Mouse (Mus musculus) heart, postnatal 25 days (tissue): ENCODE measurements around the gene Fgfrl1. TPM values are rescaled to one million over a fixed set of nuclear protein-coding genes. Genes with fewer than 3 reads are reported as not detected.

Experiments
- DNase-seq: peaks from one replicate; pipeline ENCODE4 v3.0.0; 2022; ENCODE audit warnings: low spot score
- intact Hi-C: fragments of 180-260 bp; cut with DNase I; formaldehyde crosslinking; loops from one replicate; pipeline ENCODE4 v1.15.1; 2025
- total RNA-seq, 2 experiments: library from RNA; stranded (reverse); gene quantifications; 2 replicates each; pipeline ENCODE4 v1.2.3; 2021

The Fgfrl1 gene
- total RNA-seq, 2 experiments from 2014 or later: 18.4 to 19.8 TPM

GRCm38 (mm10) chr5:108694352-108695261 is 2.4 kb downstream of the Fgfrl1 start:
- DNase-seq: no peak
- intact Hi-C loops: no loop called here

- intact Hi-C loops: no loop called here
- DNase-seq: no peak
Measured at GRCm38 (mm10) chr5:108695861-108696260, 3.7 kb downstream of the Fgfrl1 start.

GRCm38 (mm10) chr5:108696542-108696941 is 4.4 kb downstream of the Fgfrl1 start:
- intact Hi-C loops: no loop called here

GRCm38 (mm10) chr5:108697341-108697753 is 5.2 kb downstream of the Fgfrl1 start:
- DNase-seq: no peak
- intact Hi-C loops: no loop called here

More at GRCm38 (mm10) chr5:108696542-108696941, 4.4 kb downstream of the Fgfrl1 start:
- DNase-seq: no peak

- DNase-seq: no peak
- intact Hi-C loops: no loop called here
Measured at GRCm38 (mm10) chr5:108700346-108700745, 8.2 kb downstream of the Fgfrl1 start.

DNA sequence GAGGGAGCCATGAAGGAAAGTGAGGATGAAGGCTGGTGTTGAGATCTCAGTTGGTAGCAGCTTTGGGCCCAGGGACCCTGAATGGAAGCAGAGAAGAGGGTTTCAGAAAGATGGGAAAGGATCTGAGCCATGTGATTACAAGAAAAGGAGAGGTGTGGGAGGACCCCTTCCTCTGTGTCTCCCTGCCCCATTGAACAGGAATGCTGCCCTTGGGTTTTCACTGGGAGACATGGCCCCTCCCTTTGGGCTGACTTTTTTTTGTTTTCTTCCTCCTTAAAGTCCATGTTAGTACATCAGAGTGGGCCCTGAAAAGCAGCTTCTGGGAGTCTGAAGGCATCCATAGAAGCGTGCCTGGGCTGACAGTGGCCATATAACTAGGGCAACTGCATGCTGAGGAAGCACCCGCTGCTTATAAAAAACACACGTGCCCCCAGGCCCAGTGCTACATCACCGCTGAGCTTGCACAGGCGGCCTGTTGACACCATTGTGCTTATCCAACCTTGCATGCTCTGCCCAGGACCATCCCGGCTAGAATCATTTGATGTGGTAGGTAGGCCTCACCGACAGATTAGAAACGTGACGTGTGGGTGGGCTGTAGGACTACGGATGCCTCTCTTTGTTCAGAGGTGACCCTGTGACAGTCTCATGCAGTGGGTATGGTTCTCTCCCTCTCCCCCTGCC is 9.3 kb downstream of the Fgfrl1 start:
- intact Hi-C loops: no loop called here

GRCm38 (mm10) chr5:108703754-108704626 is 11.8 kb downstream of the Fgfrl1 start:
- DNase-seq: no peak
- intact Hi-C loops: no loop called here

More for the DNA sequence above, 9.3 kb downstream of the Fgfrl1 start:
- DNase-seq: no peak

DNA sequence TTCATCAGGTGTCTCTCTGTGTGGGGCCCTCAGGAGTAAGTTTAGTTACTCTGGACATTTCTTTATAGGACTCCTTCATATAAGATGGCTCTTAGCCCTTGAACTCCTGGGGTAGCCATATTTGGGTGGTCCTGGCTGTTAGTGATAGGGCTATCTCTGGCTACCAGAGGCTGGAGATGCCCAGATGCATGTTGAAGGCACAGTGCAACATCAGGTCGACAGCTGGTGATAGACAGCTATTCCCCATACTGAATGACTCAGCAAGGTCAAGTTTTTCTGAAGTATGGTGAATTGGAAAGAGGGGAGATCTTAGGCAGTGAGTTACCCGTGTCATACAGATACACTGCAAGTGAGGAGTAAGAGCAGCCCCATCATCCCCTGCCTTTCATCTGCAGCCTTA is 15.6 kb downstream of the Fgfrl1 start:
- intact Hi-C loops: no loop called here
- no peak for DNase-seq

DNA sequence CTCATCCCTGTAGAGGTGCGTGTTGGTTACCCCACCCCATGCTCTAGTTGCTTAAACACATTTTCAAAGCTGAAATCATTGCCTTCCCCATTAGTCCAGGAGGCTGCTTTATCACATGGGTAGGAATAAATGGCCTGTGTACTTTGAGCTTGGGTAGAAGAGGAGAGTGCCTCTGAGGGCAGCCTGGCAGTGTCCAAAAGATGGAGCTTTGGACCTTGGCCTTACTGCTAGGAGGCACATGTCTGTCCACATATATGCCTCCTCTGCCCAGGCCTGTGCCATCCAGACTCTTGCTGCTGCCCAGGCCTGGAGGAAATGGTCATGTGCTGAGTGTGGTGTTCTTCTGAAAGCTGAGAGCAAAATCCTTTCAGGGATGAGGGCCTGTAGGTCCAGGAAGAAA is 16.2 kb downstream of the Fgfrl1 start:
- no peak for DNase-seq
- intact Hi-C loops: no loop called here

DNA sequence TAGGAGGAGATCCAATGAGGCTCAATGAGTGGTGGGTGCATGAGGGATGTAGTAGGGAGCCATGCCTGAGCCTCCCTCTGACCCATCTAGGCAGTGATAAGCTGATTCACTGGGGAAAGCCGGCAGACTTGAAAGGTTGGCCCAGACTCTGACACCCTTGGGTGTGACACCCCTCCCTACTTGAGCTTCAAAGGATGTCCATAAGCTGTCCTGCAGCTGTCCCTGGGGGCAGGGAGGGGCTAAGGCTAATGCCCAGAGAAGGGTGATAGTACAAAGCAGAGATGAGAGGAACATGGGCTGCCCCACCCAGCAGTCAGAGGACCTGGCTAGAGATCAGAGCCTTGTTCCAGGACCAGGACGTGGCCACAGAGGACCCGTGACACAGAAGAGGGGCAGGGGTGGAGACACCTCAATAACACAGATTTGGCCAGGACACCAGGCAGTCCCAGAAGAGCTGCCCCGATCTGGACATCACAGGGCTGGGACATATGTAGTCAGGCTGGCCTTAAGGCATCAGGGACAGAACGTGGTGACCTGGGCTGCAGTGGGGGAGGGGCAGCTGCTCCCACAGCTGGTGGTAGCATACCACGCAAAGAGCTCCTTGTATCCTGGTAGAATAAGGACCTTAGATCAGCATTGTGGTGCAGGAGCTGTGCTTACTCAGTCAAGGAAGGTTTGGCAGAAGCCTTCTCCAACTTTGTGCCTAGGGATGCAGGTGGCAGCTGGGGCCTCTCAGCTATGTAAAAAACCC is 17.0 kb downstream of the Fgfrl1 start:
- intact Hi-C loops: no loop called here
- no peak for DNase-seq

GRCm38 (mm10) chr5:108711968-108712367 is 19.8 kb downstream of the Fgfrl1 start:
- intact Hi-C loops: no loop called here
- no peak for DNase-seq

GRCm38 (mm10) chr5:108713096-108713495 is 20.9 kb downstream of the Fgfrl1 start:
- intact Hi-C loops: no loop called here
- DNase-seq: no peak

- DNase-seq: no peak
- intact Hi-C loops: no loop called here
Measured at GRCm38 (mm10) chr5:108713691-108714090, 21.5 kb downstream of the Fgfrl1 start.

DNA sequence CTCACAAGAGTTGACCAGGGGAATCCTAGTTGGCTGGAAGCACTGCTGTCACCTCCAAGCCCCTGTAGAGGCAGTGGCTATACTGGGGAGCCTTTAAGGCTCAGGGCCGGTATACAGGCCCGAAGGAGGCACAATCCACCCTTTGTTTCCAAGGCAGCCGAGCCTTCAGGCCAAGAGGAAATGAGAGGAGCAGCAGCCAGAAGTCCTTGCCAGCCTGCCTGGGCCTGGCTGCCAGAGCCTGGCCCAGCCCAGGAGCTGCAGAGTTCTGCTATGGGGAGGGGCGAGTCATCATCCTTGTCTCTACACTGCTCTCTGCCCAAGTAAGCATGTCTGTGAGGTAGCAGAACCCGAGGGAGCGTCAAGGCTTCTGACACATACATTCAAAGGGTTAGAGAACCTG is 22.0 kb downstream of the Fgfrl1 start:
- intact Hi-C loops: no loop called here
- peak; percentile 24 for DNase-seq

GRCm38 (mm10) chr5:108715974-108716373 is 23.8 kb downstream of the Fgfrl1 start:
- intact Hi-C loops: no loop called here
- no peak for DNase-seq

GRCm38 (mm10) chr5:108718051-108718450 is 25.9 kb downstream of the Fgfrl1 start:
- intact Hi-C loops: no loop called here
- no peak for DNase-seq

DNA sequence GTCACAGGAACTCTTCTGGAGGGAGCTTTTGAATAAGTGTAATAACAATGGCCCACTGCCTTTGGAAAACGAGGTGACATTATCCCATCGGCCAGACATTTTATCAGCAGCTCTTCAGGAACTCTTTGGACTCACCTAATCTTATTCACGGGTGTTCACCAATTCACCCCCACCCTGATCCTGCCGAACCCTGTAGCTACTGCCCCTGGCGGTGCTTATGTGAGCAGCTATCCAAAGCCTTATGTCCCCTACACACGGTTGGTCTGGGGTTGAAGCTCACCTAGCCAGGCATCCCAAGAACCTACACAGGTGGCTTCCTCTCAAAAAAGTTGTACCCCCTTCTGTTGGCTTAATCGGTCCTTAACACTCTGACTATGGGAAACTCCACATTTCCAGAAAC is 27.6 kb downstream of the Fgfrl1 start:
- DNase-seq: no peak
- intact Hi-C loops: no loop called here

DNA sequence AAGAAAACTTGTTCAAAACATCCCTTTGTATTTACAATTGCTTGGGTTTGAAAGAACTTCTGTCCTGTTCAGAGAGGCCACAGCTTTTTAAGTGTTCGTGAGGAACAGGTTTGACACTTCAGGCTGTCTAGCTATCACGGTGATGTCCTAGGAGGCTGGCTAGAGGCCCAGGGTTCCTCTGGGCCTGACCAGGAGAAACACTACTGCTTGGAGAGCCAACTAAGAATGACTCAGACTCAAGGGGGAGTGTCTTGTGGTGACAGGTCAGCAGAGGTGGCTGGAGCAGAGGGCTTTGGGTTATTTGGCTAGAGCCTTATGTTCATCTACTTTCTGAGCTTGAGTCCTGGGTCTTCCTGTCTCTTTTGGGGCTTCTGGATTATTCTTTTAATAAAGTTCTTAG is 31.8 kb downstream of the Fgfrl1 start:
- intact Hi-C loops: no loop called here
- no peak for DNase-seq

DNA sequence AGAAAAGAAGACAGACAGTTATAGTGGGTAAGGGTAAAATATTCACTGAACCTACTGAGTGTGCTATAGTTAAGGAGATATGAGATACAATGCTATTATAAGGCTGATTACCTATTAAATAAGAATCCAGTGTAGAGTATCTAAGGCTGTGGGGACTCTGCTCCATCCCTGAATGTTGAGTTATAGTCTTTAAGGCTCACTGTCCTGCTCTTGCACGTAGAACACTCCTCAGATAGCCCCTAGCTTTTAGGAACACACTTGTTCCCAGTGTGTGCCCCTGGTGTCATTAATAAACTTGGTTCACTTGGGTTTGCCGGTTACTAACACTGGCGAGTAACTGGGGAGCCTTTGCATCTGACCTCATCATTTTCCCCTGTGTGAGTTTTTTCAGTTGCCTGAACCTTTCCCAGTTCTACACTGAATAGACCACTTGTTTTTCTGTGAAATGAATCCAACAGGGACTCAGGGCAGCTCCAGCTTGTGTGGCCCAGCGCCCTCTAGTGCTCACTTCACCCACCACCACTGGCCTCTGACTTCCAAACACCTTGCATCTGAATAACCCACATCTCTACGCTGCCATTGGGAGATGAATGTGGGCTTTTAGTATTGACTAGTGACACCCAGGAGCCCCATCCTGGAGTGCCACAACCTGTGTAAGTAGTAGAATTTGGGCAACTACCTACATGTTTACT is 34.5 kb downstream of the Fgfrl1 start:
- DNase-seq: peak; percentile 38
- intact Hi-C loops: loop anchor here (2.0 kb wide), 2 partner anchors 56 to 300 kb away; no protein-coding TSS in a partner anchor
